Mouse (Mus musculus) ES-E14 (cell line): ENCODE measurements around the gene Armc6.

Source experiments
- HCFC1 ChIP-seq: IDR thresholded peaks from 2 replicates; pipeline ENCODE4 v1.6.1; 2012; ENCODE audit warnings: low read length, inconsistent platforms, borderline replicate concordance; ENCODE audit not compliant: insufficient read depth
- ZNF384 ChIP-seq: IDR thresholded peaks from 2 replicates; pipeline ENCODE4 v1.6.1; 2012; ENCODE audit warnings: low read depth, low read length, inconsistent platforms

GRCm38 (mm10) chr8:70200098-70200681, 34.1 kb downstream of the Armc6 start:
- no peak for TF ChIP-seq HCFC1
- no peak for TF ChIP-seq ZNF384
